Comparison of ENCODE assay signal across 8 mouse cellular contexts in the genomic region with DNA sequence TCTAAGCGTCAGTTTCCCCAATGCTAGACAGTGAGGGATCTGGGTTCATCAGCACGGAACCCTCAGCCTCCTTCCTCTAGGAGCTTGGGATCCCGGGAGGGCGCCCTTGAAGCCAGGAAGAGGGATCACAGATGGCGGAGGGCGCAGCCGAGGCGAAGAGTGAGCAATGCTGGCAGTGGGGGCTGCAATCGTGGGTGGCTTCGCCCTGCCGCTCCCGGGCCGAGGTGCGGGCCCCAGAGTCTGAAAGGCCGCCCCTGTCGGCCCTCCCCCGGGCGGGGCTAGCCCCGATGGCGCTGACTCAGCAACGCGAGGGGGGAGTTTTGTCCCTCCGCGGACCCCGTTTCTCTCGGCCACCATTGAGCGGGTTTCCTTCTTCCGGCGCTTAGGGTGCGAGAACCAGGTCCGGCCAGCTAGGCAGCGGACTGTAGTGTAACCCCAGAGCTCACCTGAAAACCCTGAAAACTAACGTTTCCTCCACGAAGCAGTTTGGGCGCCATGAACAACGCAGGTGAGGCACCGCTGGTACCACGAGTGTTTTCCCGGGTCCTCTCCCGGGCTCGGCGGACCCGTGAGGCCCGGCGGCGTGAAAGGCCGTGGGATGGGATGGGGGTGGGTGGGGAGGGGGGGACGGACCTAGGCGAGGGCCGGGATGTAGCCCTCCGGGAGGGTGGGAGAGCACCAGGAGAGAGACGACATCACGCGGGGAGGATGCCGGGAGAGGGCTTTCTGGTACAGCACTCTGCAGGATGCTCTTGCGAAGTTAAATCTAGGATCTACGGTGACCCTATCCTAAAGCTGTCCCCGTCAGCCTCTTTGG. TPM values are rescaled to one million over a fixed set of nuclear protein-coding genes. Genes with fewer than 3 reads are reported as not detected.
DNase-seq lines count a peak whose midpoint lies in the region; ATAC-seq lines count a peak whose summit lies in the region.

No protein-coding gene starts in this region.

- no peaks in the 10 kb centered on the region for H3K9me3 ChIP-seq in embryonic facial prominence, embryonic 14.5 days (ENCODE audit: control insufficient read depth, low read length)
- no peaks in the 10 kb centered on the region for H3K9me3 ChIP-seq in kidney, embryonic 14.5 days (ENCODE audit: control insufficient read depth, low read length)
- H3K9me3 ChIP-seq in limb, embryonic 15.5 days: no peaks in the 10 kb centered on the region

- H3K9ac ChIP-seq in embryonic facial prominence, embryonic 14.5 days (ENCODE audit: low read depth, low read length): peak overlapping the region; percentile 83
- peak overlapping the region; percentile 85 for H3K9ac ChIP-seq in kidney, embryonic 14.5 days (ENCODE audit: low read depth, low read length)
- peak overlapping the region; percentile 90 for H3K9ac ChIP-seq in limb, embryonic 15.5 days

- H3K27ac ChIP-seq in embryonic facial prominence, embryonic 14.5 days (replicated peaks; ENCODE audit: low read depth, low read length): peak overlapping the region; percentile 89
- H3K27ac ChIP-seq in kidney, embryonic 14.5 days (ENCODE audit: low read depth, low read length): peak overlapping the region; percentile 85
- H3K27ac ChIP-seq in limb, embryonic 15.5 days: peak overlapping the region; percentile 92

- H3K4me3 ChIP-seq in embryonic facial prominence, embryonic 14.5 days (ENCODE audit: low read depth, low read length): peak overlapping the region; percentile 69
- H3K4me3 ChIP-seq in kidney, embryonic 14.5 days (ENCODE audit: low read length): peak overlapping the region; percentile 80
- H3K4me3 ChIP-seq in limb, embryonic 15.5 days: peak overlapping the region; percentile 75

- peaks cover 19% of the 10 kb centered on the region for H3K36me3 ChIP-seq in embryonic facial prominence, embryonic 14.5 days (ENCODE audit: control insufficient read depth, insufficient read depth, low read length)
- H3K36me3 ChIP-seq in kidney, embryonic 14.5 days (ENCODE audit: control insufficient read depth, insufficient read depth, low read length): peaks cover 12% of the 10 kb centered on the region; the same call in 1 of the 2 replicates
- H3K36me3 ChIP-seq in limb, embryonic 15.5 days: peaks cover 14% of the 10 kb centered on the region; the same call in 1 of the 2 replicates

- H3K4me1 ChIP-seq in embryonic facial prominence, embryonic 14.5 days (ENCODE audit: control insufficient read depth, insufficient read depth, low read length): peaks cover 17% of the 10 kb centered on the region
- peaks cover 13% of the 10 kb centered on the region for H3K4me1 ChIP-seq in kidney, embryonic 14.5 days (ENCODE audit: control insufficient read depth, insufficient read depth, low read length)
- peaks cover 9% of the 10 kb centered on the region; the same call in 1 of the 2 replicates for H3K4me1 ChIP-seq in limb, embryonic 15.5 days

- WGBS in embryonic facial prominence, embryonic 14.5 days: under 1% methylated on average over 43 of the region's 58 CpGs
- under 1% methylated on average over 57 of the region's 58 CpGs for WGBS in kidney, embryonic 14.5 days
- under 1% methylated on average over 56 of the region's 58 CpGs for WGBS in limb, embryonic 15.5 days

- H3K27me3 ChIP-seq in embryonic facial prominence, embryonic 14.5 days (replicated peaks; ENCODE audit: control insufficient read depth, insufficient read depth, low read length): no peaks in the 10 kb centered on the region
- no peaks in the 10 kb centered on the region for H3K27me3 ChIP-seq in kidney, embryonic 14.5 days (ENCODE audit: control insufficient read depth, insufficient read depth, low read length)
- H3K27me3 ChIP-seq in limb, embryonic 15.5 days: no peaks in the 10 kb centered on the region

- peak; percentile 96 for ATAC-seq in embryonic facial prominence, embryonic 14.5 days (ENCODE audit: low read depth)
- ATAC-seq in kidney, embryonic 14.5 days (ENCODE audit: low FRiP score, low TSS enrichment): peak; percentile 96
- ATAC-seq in limb, embryonic 15.5 days (ENCODE audit: insufficient number of reproducible peaks, low FRiP score, low TSS enrichment, low read depth): peak; percentile 92

- peak overlapping the region; percentile 82 for H3K4me2 ChIP-seq in embryonic facial prominence, embryonic 14.5 days (ENCODE audit: low read depth, low read length)
- H3K4me2 ChIP-seq in kidney, embryonic 14.5 days (replicated peaks; ENCODE audit: low read depth, low read length): peak overlapping the region; percentile 80
- H3K4me2 ChIP-seq in limb, embryonic 15.5 days: peak overlapping the region; percentile 70

- DNase-seq in 3T3-L1 (ENCODE audit: low read depth, low spot score): peak; percentile 83
- DNase-seq in adrenal gland, postnatal 4 days (ENCODE audit: low spot score in 2 of 2): peak; percentile 94 to 95
- DNase-seq in embryonic facial prominence, embryonic 14.5 days (ENCODE audit: low spot score): peak; percentile 95
- peak; percentile 92 to 93 for DNase-seq in heart, adult 9 months (ENCODE audit: low spot score in 2 of 2)
- peak; percentile 58 to 71 for DNase-seq in monocyte, adult 2 months (ENCODE audit: low read depth in 1 of 2, low spot score in 2 of 2)
- DNase-seq in spleen, postnatal 36 days (ENCODE audit: low spot score in 2 of 2): peak; percentile 88 to 90

RNA-seq across cellular contexts. Expression of a gene that starts 21.0 kb away (rescaled TPM):
- total RNA-seq in adrenal gland, postnatal 4 days (2021): 10 to 100 TPM; 82.3 to 93.3 TPM
- polyA plus RNA-seq in embryonic facial prominence, embryonic 14.5 days (2014; fragmentation: Nextera tagmentation; extraction: Ambion mirVana): 127 and 137 TPM in 2 replicates
- 136 and 160 TPM in 2 replicates for polyA plus RNA-seq in kidney, embryonic 14.5 days (2014; fragmentation: Nextera tagmentation; extraction: Ambion mirVana)
- 218 and 230 TPM in 2 replicates for polyA plus RNA-seq in limb, embryonic 15.5 days (2015; fragmentation: Nextera tagmentation; extraction: Ambion mirVana)

RNA-seq across cellular contexts. Expression of a gene that starts 43.6 kb away (rescaled TPM):
- 1 to 10 TPM; 1.2 to 1.5 TPM for total RNA-seq in adrenal gland, postnatal 4 days (2021)
- polyA plus RNA-seq in embryonic facial prominence, embryonic 14.5 days (2014; fragmentation: Nextera tagmentation; extraction: Ambion mirVana): 0.62 and 1.5 TPM in 2 replicates
- polyA plus RNA-seq in kidney, embryonic 14.5 days (2014; fragmentation: Nextera tagmentation; extraction: Ambion mirVana): 0.74 and 0.89 TPM in 2 replicates
- 2.9 and 3.3 TPM in 2 replicates for polyA plus RNA-seq in limb, embryonic 15.5 days (2015; fragmentation: Nextera tagmentation; extraction: Ambion mirVana)

RNA-seq across cellular contexts. Expression of a gene that starts 52.8 kb away (rescaled TPM):
- total RNA-seq in adrenal gland, postnatal 4 days (2021): 10 to 100 TPM; 20.2 to 22.8 TPM
- polyA plus RNA-seq in embryonic facial prominence, embryonic 14.5 days (2014; fragmentation: Nextera tagmentation; extraction: Ambion mirVana): 0.73 and 2.2 TPM in 2 replicates
- polyA plus RNA-seq in kidney, embryonic 14.5 days (2014; fragmentation: Nextera tagmentation; extraction: Ambion mirVana): 1.1 and 2.2 TPM in 2 replicates
- polyA plus RNA-seq in limb, embryonic 15.5 days (2015; fragmentation: Nextera tagmentation; extraction: Ambion mirVana): 3.5 and 4.0 TPM in 2 replicates

Comparison
In these comparisons a context has a peak if more than half of its experiments do, and no peak if none do; other contexts are left out.
1. Peak in every context shown above with its lines: DNase-seq, ATAC-seq, H3K4me3 ChIP-seq and H3K27ac ChIP-seq.